Mouse (Mus musculus) midbrain, embryonic 10.5 days (tissue): ENCODE data around the gene Ppp2r5a. TPM values are rescaled to one million over a fixed set of nuclear protein-coding genes. Genes with fewer than 3 reads are reported as not detected.

Source experiments
- DNase-seq: peaks from one replicate; pipeline ENCODE4 v3.0.0-alpha.2; 2017; ENCODE audit warnings: low spot score
- H3K27ac ChIP-seq: fragments of 300-500 bp; sonication (generic); replicated peaks from 2 replicates; pipeline ENCODE4 v1.5.1; 2016; ENCODE audit warnings: mild to moderate bottlenecking
- H3K27me3 ChIP-seq: fragments of 300-500 bp; sonication (generic); 2 replicates; pipeline ENCODE4 v1.6.1; 2016; ENCODE audit warnings: low read depth, mild to moderate bottlenecking; ENCODE audit not compliant: poor library complexity, severe bottlenecking
- H3K36me3 ChIP-seq: fragments of 300-500 bp; sonication (generic); 2 replicates; pipeline ENCODE4 v1.6.1; 2016; ENCODE audit warnings: mild to moderate bottlenecking, moderate library complexity
- H3K4me1 ChIP-seq: fragments of 300-500 bp; sonication (generic); 2 replicates; pipeline ENCODE4 v1.6.1; 2016
- H3K4me3 ChIP-seq: fragments of 300-500 bp; sonication (generic); 2 replicates; pipeline ENCODE4 v1.5.1; 2016; ENCODE audit warnings: mild to moderate bottlenecking, moderate library complexity
- H3K9me3 ChIP-seq: fragments of 300-500 bp; sonication (generic); replicated peaks from 2 replicates; pipeline ENCODE4 v1.6.1; 2016; ENCODE audit warnings: mild to moderate bottlenecking
- WGBS: fragments of 180-500 bp; shearing (Covaris S2); methylation state at CpG from one replicate; pipeline ENCODE4 v1.1.7; 2016; 5-methylcytosine and 5-hydroxymethylcytosine counted together
- polyA plus RNA-seq: library from polyadenylated mRNA; unstranded; fragments of >200 nt; fragmentation: Nextera tagmentation; extraction: Ambion mirVana; gene quantifications from 2 replicates; pipeline ENCODE4 v1.2.1, GENCODE M21; 2016

Gene Ppp2r5a
- polyA plus RNA-seq, 1 experiment from 2014 or later, result 11.8 TPM

DNA sequence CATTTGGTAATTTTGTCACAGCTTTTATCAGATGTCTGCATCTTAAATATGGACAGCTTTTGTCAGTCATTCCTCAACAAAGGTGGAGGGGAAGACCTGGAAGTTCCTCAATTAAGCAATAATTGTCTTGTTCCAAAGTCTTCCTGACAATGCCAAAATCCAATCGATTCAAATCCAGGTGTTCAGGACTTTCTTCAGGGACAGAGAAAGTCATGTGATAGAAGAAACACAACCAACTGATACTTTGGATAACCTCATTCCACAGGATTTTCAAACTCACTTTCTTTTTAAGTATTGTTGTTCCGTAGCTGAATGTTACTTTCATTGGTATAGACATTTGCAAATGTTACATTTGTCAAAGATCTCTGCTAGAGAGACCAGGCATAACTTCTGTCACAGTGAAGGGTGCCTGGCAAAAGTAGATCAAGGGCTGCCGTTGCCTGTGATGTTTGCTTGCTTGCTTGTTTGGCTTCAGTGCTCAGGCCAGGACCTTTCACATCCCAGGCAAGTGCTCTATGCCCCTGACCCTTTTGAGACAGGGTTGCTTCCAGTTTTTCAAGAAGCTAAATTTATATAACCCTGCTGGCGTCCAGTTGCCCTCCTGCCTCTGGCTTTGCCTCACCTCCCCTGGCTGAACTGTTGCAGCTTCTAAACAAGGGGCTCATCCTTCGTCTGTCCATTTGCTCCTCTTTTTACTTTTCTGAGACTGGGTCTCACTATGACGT lies 10.8 kb upstream of the Ppp2r5a start:
- Histone ChIP-seq H3K27me3 (peaks cover 13% of the 10 kb centered on the region; the same call in 1 of the 2 replicates), H3K36me3 (no peaks in the 10 kb centered on the region), H3K4me3 (no peak overlapping the region), H3K27ac (no peak overlapping the region), H3K4me1 (peaks cover 9% of the 10 kb centered on the region; the same call in 1 of the 2 replicates), H3K9me3 (no peaks in the 10 kb centered on the region)
- WGBS, result 58% methylated on average over 6 of the region's 6 CpGs
- DNase-seq, result no peak

DNA sequence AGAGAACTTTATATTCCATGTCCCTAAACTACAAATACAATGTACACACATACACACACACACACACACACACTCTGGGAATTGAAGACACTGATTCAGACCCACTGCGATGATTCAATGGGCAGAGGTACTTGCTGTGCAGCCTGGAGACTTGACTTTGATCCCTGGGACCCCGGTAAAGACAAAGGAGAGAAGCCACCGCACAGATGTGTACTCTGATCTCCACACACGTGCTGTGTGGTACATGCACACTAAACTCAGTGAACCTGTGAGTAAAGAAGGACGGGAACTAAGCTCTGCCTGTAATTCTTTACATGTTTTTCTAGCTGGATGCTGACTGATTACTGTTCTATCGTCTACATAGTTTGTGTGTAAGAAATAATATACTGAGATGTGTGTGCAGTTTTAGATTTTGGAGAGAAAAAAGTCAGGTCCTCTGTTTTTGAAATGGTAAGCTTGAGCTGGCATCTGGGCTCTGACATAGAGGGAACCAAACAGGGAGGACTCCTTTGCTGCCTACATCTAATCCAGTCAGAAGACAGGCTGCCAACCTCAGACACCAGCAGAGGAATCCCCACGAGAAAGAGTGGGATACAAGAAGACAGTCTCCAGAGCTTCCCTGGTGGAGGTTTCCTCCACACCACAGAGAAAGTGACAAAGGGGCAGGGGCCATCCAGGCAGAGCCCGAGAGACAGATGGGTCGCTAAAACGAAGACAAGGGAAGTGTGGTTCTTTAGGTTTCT lies 7.4 kb upstream of the Ppp2r5a start:
- WGBS, result 64% methylated on average over 10 of the region's 10 CpGs
- no peaks in the 10 kb centered on the region for H3K9me3 ChIP-seq
- H3K36me3 ChIP-seq, result no peaks in the 10 kb centered on the region

DNA sequence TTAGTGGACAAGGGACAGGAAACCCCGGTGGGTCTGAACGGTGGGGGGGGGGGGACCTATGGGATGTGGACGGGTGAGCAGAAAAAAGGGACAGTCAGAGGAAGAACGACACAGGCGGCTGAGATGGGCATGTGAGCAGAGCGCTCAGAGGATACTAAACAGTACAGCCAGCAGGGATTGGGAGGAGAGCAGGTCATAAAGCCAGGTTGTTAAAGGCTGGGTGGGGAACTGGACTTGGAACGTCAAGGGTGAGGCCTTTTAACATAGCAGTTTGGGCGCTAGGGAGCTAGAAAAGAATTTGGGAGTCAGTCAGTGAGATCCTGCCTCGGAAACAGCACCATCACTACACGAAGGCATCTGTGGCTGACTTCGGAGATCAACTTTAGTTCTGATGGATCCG lies 4.2 kb upstream of the Ppp2r5a start:
- no peak overlapping the region for H3K27ac ChIP-seq
- H3K4me3 ChIP-seq, result no peak overlapping the region
- peaks cover 19% of the 10 kb centered on the region; the same call in 1 of the 2 replicates for H3K27me3 ChIP-seq
- peaks cover 7% of the 10 kb centered on the region; the same call in 1 of the 2 replicates for H3K4me1 ChIP-seq
- DNase-seq, result no peak
- no peaks in the 10 kb centered on the region for H3K36me3 ChIP-seq
- WGBS, result 72% methylated on average over 12 of the region's 12 CpGs
- H3K9me3 ChIP-seq, result no peaks in the 10 kb centered on the region

More for the DNA sequence above, 7.4 kb upstream of the Ppp2r5a start:
- DNase-seq, result no peak
- peaks cover 5% of the 10 kb centered on the region; the same call in 1 of the 2 replicates for H3K4me1 ChIP-seq
- H3K4me3 ChIP-seq, result no peak overlapping the region
- no peak overlapping the region; the same call in 1 of the 2 replicates for H3K27ac ChIP-seq
- H3K27me3 ChIP-seq, result peaks cover 19% of the 10 kb centered on the region; the same call in 1 of the 2 replicates

DNA sequence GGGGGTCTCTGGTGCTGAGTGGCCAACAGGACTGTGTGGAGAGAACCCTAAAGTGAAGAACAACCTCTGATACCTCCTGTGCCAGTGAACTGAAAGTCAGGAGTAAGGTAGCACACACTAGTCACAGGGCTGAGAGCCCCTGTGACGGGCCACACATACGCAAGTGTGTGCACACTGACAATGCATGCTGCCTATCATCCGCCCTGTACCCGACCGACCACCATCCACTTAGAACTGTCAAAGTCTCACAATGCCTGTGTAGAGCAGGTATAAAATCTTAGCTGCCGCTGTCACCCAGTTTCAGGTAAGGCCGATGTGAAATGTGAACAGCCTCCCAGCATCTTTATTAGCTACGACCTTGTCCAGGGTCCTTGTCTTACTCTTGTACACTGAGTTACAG lies 3.4 kb upstream of the Ppp2r5a start:
- Histone ChIP-seq H3K9me3 (no peaks in the 10 kb centered on the region), H3K4me1 (peaks cover 7% of the 10 kb centered on the region; the same call in 1 of the 2 replicates), H3K4me3 (no peak overlapping the region), H3K27me3 (peaks cover 19% of the 10 kb centered on the region; the same call in 1 of the 2 replicates), H3K36me3 (no peaks in the 10 kb centered on the region), H3K27ac (no peak overlapping the region)
- peak; percentile 6 for DNase-seq
- 94% methylated on average over 8 of the region's 8 CpGs for whole genome bisulfite sequencing

DNA sequence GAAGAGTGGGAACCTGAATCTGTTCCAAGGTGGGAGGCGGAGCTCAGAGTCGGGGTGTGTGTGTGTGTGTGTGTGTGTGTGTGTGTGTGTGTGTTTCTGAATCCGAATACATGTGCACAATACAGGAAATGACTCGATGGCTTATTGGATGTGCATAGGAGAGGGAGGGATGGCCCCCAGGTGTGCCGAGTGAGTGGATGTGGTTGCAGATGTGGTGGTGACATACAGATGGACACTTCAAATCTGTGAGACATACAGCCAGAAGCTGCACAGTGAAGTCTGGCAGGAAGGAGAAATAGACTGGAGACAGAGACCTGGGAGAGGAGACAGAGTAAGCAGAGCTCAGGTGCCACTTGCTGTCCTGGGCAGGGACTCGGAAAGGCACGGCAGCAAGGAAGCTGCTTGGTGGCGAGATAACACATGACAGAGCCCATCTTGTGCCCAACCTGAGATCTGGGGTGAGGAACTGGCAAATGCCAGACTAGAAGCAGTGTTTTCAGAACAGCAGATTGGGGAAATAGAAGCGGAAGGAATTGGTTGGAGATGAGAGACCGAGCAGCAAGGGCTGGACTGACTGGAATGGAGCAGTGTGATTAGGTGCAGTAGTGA lies 1.8 kb upstream of the Ppp2r5a start:
- no peaks in the 10 kb centered on the region for H3K36me3 ChIP-seq
- WGBS, result 87% methylated on average over 10 of the region's 10 CpGs

DNA sequence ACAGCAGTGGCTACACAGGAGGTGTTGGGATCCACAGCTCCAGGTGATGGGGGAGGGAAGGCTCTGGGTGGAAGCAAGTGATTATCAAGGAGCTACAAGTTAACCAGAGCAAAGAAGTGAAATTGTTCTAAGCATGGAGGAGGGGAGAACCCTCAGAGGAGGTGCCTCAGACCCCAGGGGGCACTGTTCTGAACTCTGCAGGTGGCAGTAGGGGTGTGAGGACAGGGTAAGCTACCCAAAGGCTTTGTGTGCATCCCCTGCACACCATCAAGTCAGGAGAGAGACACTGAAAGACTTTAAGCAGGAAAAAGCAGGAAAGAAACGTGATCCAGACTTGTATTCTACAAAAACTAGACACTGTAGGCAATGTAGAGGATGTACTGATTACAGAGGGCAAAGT lies 1.2 kb upstream of the Ppp2r5a start:
- DNase-seq, result no peak
- H3K9me3 ChIP-seq, result no peaks in the 10 kb centered on the region
- 0 out of 2 replicates have a peak, but pooled peaks cover 8% of the 10 kb centered on the region for H3K27me3 ChIP-seq
- peaks cover 3% of the 10 kb centered on the region; the same call in 1 of the 2 replicates for H3K4me1 ChIP-seq
- H3K4me3 ChIP-seq, result no peak overlapping the region
- no peaks in the 10 kb centered on the region for H3K36me3 ChIP-seq
- no peak overlapping the region for H3K27ac ChIP-seq
- 40% methylated on average over 1 of the region's 1 CpGs for WGBS

More for the DNA sequence above, 1.8 kb upstream of the Ppp2r5a start:
- H3K27ac ChIP-seq, result no peak overlapping the region
- no peaks in the 10 kb centered on the region for H3K9me3 ChIP-seq
- no peak overlapping the region for H3K4me3 ChIP-seq
- peaks cover 3% of the 10 kb centered on the region; the same call in 1 of the 2 replicates for H3K4me1 ChIP-seq
- 0 out of 2 replicates have a peak, but pooled peaks cover 13% of the 10 kb centered on the region for H3K27me3 ChIP-seq
- no peak for DNase-seq

DNA sequence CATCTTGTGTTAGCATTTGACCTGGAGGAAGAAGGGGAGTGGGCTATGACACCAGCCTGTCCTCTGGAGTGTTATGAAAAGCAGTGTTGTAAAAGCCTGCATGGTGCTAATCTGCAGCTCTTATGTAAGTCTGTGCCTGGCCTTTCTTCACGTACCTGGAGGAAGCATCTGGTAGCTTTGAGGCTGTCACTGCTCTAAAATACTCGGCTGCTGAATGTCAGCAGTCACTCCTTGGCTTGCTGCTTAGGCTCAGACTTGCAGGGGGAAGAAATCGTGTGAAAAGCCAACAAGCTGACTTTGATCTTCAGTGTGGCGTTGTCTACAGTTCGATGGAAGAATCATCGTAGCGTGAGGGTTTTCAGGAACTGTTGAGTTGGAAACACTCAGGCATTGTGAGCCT lies 566 bp downstream of the Ppp2r5a start:
- H3K36me3 ChIP-seq, result no peaks in the 10 kb centered on the region
- WGBS, result 61% methylated on average over 7 of the region's 7 CpGs
- DNase-seq, result no peak

DNA sequence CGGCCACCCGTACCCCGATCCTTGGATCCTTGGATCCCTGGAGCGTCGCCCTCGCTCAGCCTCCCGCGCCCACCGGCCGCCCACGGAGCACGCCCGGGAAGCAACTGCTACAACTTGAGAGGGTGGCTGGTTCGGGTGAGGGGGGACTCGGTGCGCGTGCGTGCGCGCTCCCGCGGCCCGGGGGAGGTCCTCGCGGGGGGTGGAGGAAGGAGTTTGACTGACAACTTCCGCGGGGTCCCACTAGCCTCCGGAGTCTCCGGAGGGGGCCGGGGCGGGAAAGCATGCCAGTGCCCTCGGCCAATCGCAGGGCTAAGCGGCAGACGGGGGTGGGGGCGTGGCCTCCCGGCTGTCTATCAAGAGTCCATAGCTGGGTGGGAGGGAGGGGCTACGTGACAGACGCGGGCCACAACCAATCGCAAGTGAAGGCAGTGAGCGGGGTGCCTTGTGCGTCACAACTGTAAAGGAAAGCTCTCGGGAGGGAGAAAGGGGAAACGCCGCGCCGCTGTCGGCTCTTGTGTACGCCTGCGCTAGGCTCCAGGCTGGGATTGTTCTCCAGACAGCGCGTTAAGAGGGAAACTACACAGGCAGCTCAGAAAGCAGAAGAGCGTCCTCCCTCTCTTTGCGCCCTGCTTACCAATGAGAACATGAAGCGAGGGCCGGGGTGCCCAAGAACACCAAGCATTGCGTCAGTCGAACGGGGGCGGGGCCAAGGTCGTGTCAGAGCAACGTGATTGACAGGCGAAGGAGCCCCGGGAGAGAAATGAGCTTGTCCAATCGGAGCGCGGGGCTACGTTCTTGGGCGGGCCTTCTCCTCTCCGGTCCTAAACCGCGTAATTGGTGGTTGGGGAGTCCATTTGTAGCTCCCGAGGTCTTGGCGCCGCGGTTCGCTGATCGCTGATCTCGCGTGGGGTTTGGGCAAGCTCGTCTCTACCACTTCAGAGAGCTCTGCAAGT lies 5.9 kb downstream of the Ppp2r5a start:
- peak; percentile 99 for DNase-seq
- Histone ChIP-seq H3K9me3 (no peaks in the 10 kb centered on the region), H3K27me3 (peaks cover 15% of the 10 kb centered on the region; the same call in 1 of the 2 replicates), H3K4me3 (peak overlapping the region; percentile 70), H3K36me3 (no peaks in the 10 kb centered on the region), H3K4me1 (peaks cover 26% of the 10 kb centered on the region), H3K27ac (peak overlapping the region; percentile 93)
- WGBS, result under 1% methylated on average over 81 of the region's 82 CpGs

More for the DNA sequence above, 566 bp downstream of the Ppp2r5a start:
- peaks cover 10% of the 10 kb centered on the region; the same call in 1 of the 2 replicates for H3K27me3 ChIP-seq
- H3K4me3 ChIP-seq, result no peak overlapping the region
- peaks cover 9% of the 10 kb centered on the region for H3K4me1 ChIP-seq
- no peak overlapping the region for H3K27ac ChIP-seq
- H3K9me3 ChIP-seq, result no peaks in the 10 kb centered on the region

DNA sequence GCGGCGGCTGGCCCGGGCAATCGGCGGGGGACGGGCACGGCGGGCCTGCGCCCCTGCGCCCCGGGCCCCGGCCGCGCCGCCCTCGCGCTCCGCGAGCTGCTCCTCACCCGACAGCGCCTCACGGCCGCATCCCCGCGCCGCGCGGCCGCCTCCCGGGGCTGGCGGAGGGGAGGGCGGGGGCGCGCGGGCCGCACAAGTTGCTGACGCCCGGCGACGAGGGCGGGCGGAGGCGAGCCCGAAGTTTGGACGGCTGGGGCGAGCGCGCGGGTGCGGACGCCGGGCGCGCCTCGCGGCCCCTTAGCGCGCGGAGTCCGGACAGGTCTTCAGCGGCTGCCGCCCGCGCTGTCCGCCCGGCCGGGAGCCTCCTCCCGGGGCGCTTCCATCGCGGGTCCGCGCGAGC lies 6.6 kb downstream of the Ppp2r5a start:
- under 1% methylated on average over 74 of the region's 74 CpGs for WGBS
- Histone ChIP-seq H3K4me1 (peaks cover 29% of the 10 kb centered on the region), H3K27ac (peak overlapping the region; percentile 93), H3K9me3 (no peaks in the 10 kb centered on the region), H3K36me3 (no peaks in the 10 kb centered on the region), H3K4me3 (peak overlapping the region; percentile 70), H3K27me3 (peaks cover 15% of the 10 kb centered on the region; the same call in 1 of the 2 replicates)
- DNase-seq, result no peak

DNA sequence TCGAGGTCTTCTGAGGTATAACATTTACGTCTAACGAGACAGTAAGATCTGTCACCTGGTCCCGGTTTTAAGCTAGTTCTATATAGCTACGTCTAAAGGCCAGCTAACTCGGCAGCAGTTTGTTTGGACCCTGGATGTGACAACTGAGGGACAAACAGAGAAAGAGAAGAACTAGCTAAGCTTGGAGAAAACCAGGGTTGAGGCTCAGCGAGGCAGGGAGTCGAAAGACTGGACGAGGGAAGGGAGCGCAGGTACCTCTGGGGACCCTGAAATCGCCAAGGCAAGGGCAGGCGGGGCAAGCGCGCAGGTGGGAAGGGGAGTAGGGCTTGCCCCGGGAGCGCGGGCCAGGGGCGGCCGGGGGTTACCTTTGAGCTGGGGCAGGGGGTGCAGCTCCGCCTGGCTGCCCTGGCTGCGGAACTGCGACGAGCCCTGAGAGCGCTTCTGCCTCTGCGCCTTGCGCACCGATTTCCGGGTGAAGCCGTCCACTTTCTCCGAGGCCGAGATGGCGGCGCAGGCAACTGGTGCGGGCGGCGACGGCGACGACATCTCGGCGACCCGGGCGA lies 7.1 kb downstream of the Ppp2r5a start:
- Histone ChIP-seq H3K27me3 (peaks cover 15% of the 10 kb centered on the region; the same call in 1 of the 2 replicates), H3K9me3 (no peaks in the 10 kb centered on the region), H3K4me1 (peaks cover 30% of the 10 kb centered on the region), H3K4me3 (peak overlapping the region; percentile 70), H3K36me3 (no peaks in the 10 kb centered on the region), H3K27ac (peak overlapping the region; percentile 93)
- under 1% methylated on average over 43 of the region's 43 CpGs for WGBS
- peak; percentile 67 for DNase-seq

DNA sequence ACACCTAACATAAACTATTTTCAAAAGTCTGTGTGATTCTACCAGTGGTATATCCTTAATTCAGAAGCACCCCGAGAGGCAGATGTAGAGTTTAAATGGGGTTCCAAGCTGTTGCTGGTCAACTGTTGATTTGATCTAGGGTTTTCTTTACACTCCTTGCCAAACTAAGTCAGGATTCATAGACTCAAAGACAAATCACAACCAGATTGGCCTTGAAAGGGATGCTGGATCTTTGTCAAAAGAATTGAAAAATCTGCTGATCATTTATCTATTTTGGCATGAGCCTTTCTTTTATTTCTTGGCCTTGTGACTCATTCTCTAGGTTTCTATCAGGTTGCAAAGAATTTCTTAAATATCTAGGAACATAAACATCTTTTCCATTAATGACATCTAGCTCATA lies 7.9 kb downstream of the Ppp2r5a start:
- Histone ChIP-seq H3K27me3 (peaks cover 15% of the 10 kb centered on the region; the same call in 1 of the 2 replicates), H3K4me3 (peak overlapping the region; percentile 70), H3K4me1 (peaks cover 30% of the 10 kb centered on the region), H3K9me3 (no peaks in the 10 kb centered on the region), H3K27ac (no peak overlapping the region), H3K36me3 (no peaks in the 10 kb centered on the region)
- 72% methylated on average over 1 of the region's 1 CpGs for WGBS
- no peak for DNase-seq
